Mouse (Mus musculus): Measurements from ENCODE around the gene Stub1. TPM values are rescaled to one million over a fixed set of nuclear protein-coding genes. Genes with fewer than 3 reads are reported as not detected.
"Not testable (repeated sequence)": the region's sequence is repeated elsewhere in the genome, so short reads cannot be mapped to it uniquely, and the experiment has no call there.

Gene Stub1
- polyA plus RNA-seq, 1 experiment from 2014 or later = 404 TPM

DNA sequence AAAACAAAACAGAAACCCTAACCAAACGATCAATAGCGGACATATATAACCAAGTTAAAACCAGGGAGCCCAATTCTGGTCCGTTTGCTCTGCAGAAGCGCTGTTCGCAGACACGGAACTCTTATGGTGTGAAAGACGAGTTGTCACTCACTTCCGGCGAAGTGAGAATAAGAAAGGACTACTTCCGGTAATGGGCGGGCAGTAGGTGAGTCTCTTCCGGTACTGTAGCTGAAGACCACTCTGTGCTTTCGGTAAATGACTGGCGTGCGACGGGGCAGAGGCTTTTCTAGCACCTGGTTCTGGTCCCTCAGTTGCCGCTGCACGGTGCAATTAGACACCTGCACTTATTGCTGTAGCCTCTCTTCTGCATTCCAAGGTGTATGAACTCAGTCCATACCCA, 9.8 kb downstream of the Stub1 start, which contains the start of gene Wdr24:
TSS of gene Wdr24 (plus strand) at position 176 of the 400 bp plus-strand sequence.
- Histone ChIP-seq H3K4me1 (peaks cover 57% of the 10 kb centered on the region), H3K36me3 (peaks cover 32% of the 10 kb centered on the region), H3K9me3 (no peaks in the 10 kb centered on the region), H3K4me3 (peak within 1 kb of the TSS; percentile 76), H3K27me3 (ENCODE audit: insufficient read depth, poor library complexity, severe bottlenecking) (peaks cover 42% of the 10 kb centered on the region), H3K27ac (peak within 1 kb of the TSS; percentile 87)
- no peak for DNase-seq (ENCODE audit: low spot score)
- WGBS = under 1% methylated on average over 18 of the region's 18 CpGs

DNA sequence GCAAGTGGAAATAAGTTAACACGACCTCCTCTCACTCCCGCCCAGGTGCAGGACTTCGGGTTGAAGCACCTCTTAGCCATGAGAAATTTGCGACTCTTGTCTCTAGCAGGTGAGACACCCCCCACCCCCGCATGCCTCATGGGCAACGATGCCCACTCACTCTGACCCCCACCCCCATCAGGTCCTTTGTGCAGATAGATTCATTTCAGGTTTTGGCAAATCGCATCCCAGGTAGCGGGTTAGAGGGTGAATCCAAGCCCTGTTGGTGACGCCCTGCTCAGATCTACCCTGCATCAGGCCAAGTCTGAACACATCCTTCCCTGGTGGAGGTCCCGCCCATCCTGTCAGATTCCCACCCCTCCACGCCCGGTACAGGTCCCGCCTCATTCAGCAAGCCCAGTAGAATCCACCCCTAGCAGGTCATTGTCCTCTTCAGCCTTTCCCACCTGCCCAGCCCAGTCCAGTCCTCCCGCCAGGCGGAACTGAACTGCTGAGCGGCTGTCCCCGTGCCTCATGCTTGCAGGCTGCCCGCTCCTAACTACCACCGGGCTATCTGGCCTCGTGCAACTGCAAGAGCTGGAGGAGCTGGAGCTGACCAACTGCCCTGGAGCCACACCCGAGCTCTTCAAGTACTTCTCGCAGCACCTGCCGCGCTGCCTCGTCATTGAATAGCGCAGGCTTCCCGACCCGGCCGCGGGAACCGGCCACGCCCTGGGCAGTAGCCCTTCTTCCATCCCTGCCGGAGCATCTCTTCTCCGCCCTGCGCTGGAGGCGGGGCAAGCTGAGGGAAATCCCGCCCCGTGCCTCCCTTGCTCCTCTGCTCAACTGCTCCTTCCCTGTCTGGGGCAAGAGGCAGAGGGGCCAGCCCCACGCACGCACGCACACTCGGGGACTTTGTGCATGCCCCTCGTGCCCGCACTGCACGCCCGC, 14.1 kb downstream of the Stub1 start:
- Histone ChIP-seq H3K4me3 (peak overlapping the region; percentile 34), H3K27ac (no peak overlapping the region), H3K4me1 (peaks cover 14% of the 10 kb centered on the region), H3K27me3 (ENCODE audit: insufficient read depth, poor library complexity, severe bottlenecking) (peaks cover 76% of the 10 kb centered on the region), H3K36me3 (no peaks in the 10 kb centered on the region), H3K9me3 (no peaks in the 10 kb centered on the region)
- 5% methylated on average over 46 of the region's 46 CpGs for WGBS
- DNase-seq (ENCODE audit: low spot score) = no peak

DNA sequence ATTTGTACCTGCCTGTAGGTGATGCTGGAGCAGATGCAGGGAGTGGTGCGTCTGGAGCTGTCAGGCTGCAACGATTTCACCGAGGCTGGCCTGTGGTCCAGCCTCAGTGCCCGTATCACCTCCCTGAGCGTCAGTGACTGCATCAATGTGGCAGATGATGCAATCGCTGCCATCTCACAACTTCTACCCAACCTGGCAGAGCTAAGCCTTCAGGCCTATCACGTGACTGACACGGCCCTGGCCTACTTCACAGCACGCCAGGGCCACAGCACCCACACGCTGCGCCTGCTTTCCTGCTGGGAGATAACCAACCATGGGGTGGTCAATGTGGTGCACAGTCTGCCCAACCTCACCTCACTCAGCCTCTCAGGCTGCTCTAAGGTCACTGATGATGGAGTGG, 15.5 kb downstream of the Stub1 start:
- no peak for DNase-seq (ENCODE audit: low spot score)
- Histone ChIP-seq H3K4me3 (no peak overlapping the region), H3K36me3 (no peaks in the 10 kb centered on the region), H3K9me3 (no peaks in the 10 kb centered on the region), H3K4me1 (peaks cover 14% of the 10 kb centered on the region), H3K27ac (no peak overlapping the region), H3K27me3 (ENCODE audit: insufficient read depth, poor library complexity, severe bottlenecking) (peaks cover 86% of the 10 kb centered on the region)
- WGBS = 75% methylated on average over 11 of the region's 11 CpGs

GRCm38 (mm10) chr17:25813471-25813870, 19.7 kb downstream of the Stub1 start:
- DNase-seq (ENCODE audit: low spot score) = peak; percentile 92
- H3K36me3 ChIP-seq = no peaks in the 10 kb centered on the region
- no peak overlapping the region for H3K27ac ChIP-seq
- H3K4me1 ChIP-seq = peaks cover 21% of the 10 kb centered on the region
- no peaks in the 10 kb centered on the region for H3K9me3 ChIP-seq
- peaks cover 88% of the 10 kb centered on the region for H3K27me3 ChIP-seq (ENCODE audit: insufficient read depth, poor library complexity, severe bottlenecking)
- WGBS = 1% methylated on average over 20 of the region's 20 CpGs
- 0 out of 2 replicates have a peak overlapping the region, but pooled peaks have one; percentile 9 for H3K4me3 ChIP-seq

GRCm38 (mm10) chr17:25810890-25811289, 22.3 kb downstream of the Stub1 start:
- Histone ChIP-seq H3K9me3 (no peaks in the 10 kb centered on the region), H3K4me3 (no peak overlapping the region), H3K27me3 (ENCODE audit: insufficient read depth, poor library complexity, severe bottlenecking) (peaks cover 81% of the 10 kb centered on the region), H3K4me1 (peaks cover 23% of the 10 kb centered on the region), H3K36me3 (no peaks in the 10 kb centered on the region), H3K27ac (no peak overlapping the region)
- WGBS = 68% methylated on average over 4 of the region's 4 CpGs
- no peak for DNase-seq (ENCODE audit: low spot score)

GRCm38 (mm10) chr17:25809606-25810340, 23.4 kb downstream of the Stub1 start:
- 12% methylated on average over 25 of the region's 25 CpGs for WGBS
- Histone ChIP-seq H3K4me1 (peaks cover 23% of the 10 kb centered on the region), H3K4me3 (peak overlapping the region; percentile 76), H3K27me3 (ENCODE audit: insufficient read depth, poor library complexity, severe bottlenecking) (peaks cover 83% of the 10 kb centered on the region), H3K36me3 (no peaks in the 10 kb centered on the region), H3K27ac (peak overlapping the region; percentile 67), H3K9me3 (no peaks in the 10 kb centered on the region)
- no peak for DNase-seq (ENCODE audit: low spot score)

- Histone ChIP-seq H3K27ac (peak within 1 kb of the TSS; percentile 67), H3K36me3 (no peaks in the 10 kb centered on the region), H3K4me3 (peak within 1 kb of the TSS; percentile 76), H3K27me3 (ENCODE audit: insufficient read depth, poor library complexity, severe bottlenecking) (peaks cover 80% of the 10 kb centered on the region), H3K4me1 (peaks cover 23% of the 10 kb centered on the region), H3K9me3 (no peaks in the 10 kb centered on the region)
- under 1% methylated on average over 87 of the region's 100 CpGs for WGBS
- DNase-seq (ENCODE audit: low spot score) = no peak
These were observed 24.2 kb downstream of the Stub1 start, which contains the start of gene Fbxl16 for GRCm38 (mm10) chr17:25808789-25809605. Fbxl16 (plus strand) TSS chr17:25809085.

- DNase-seq (ENCODE audit: low spot score) = no peak
- Histone ChIP-seq H3K4me1 (peaks cover 26% of the 10 kb centered on the region), H3K27ac (no peak overlapping the region), H3K9me3 (no peaks in the 10 kb centered on the region), H3K27me3 (ENCODE audit: insufficient read depth, poor library complexity, severe bottlenecking) (peaks cover 73% of the 10 kb centered on the region), H3K36me3 (no peaks in the 10 kb centered on the region), H3K4me3 (peak overlapping the region; percentile 76)
- WGBS = 42% methylated on average over 5 of the region's 5 CpGs
These were observed 25.2 kb downstream of the Stub1 start for GRCm38 (mm10) chr17:25808028-25808427.

- not testable (repeated sequence) for H3K9me3 ChIP-seq; DNase-seq (ENCODE audit: low spot score); H3K27ac ChIP-seq; H3K4me3 ChIP-seq; H3K36me3 ChIP-seq
- H3K27me3 ChIP-seq (ENCODE audit: insufficient read depth, poor library complexity, severe bottlenecking) = peaks cover 67% of the 10 kb centered on the region
- 43% methylated on average over 2 of the region's 2 CpGs for WGBS
- peaks cover 32% of the 10 kb centered on the region for H3K4me1 ChIP-seq
These were observed 25.8 kb downstream of the Stub1 start for GRCm38 (mm10) chr17:25807452-25807851.

DNA sequence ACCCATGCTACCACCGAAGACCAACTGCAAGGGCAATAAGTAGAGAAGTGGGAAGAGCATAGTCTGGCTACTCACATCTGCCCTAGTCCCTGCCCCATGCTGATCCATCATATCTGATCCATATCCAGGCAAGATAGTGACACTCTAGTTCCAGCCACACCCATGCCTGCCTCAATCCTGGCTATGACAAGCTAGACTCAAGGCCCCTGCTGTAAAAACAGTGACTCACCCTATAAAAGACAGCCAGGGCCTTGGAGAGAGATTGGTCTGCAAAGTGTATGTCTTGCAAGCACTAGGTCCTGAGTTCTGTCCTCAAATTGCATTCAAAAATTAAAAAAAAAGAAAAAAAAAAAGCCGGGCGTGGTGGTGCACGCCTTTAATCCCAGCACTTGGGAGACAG, 26.7 kb downstream of the Stub1 start:
- 80% methylated on average over 4 of the region's 4 CpGs for WGBS
- Histone ChIP-seq H3K9me3 (no peaks in the 10 kb centered on the region), H3K27ac (no peak overlapping the region), H3K36me3 (no peaks in the 10 kb centered on the region), H3K4me3 (no peak overlapping the region), H3K27me3 (ENCODE audit: insufficient read depth, poor library complexity, severe bottlenecking) (peaks cover 62% of the 10 kb centered on the region), H3K4me1 (peaks cover 37% of the 10 kb centered on the region)
- DNase-seq (ENCODE audit: low spot score) = no peak

- peak overlapping the region; percentile 81 for H3K27ac ChIP-seq
- peak; percentile 95 for DNase-seq (ENCODE audit: low spot score)
- H3K36me3 ChIP-seq = no peaks in the 10 kb centered on the region
- WGBS = 10% methylated on average over 10 of the region's 10 CpGs
- peaks cover 27% of the 10 kb centered on the region for H3K27me3 ChIP-seq (ENCODE audit: insufficient read depth, poor library complexity, severe bottlenecking)
- peak overlapping the region; percentile 22; the same call in 1 of the 2 replicates for H3K4me3 ChIP-seq
- no peaks in the 10 kb centered on the region for H3K9me3 ChIP-seq
- peaks cover 18% of the 10 kb centered on the region for H3K4me1 ChIP-seq
These were observed 30.2 kb downstream of the Stub1 start for GRCm38 (mm10) chr17:25802825-25803517.

DNA sequence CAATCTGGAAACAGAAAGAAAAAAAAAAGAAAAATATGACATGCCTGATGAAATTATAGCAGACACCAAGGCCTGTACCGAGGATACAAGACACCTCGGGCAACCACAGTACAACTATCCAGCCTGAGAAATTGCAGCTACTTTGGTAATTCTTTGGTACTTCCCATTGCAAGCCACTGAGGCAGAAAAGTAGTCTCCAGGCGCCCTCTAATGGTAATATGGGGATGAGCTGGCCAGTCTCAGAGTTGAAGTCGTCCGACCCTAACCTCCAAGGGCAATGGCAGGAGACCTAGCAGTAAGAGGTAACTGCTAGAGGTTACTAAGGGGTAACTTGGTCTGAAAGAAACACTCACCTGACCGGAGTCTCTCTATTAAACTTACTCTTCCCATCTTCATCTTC, 32.2 kb downstream of the Stub1 start:
- Histone ChIP-seq H3K27me3 (ENCODE audit: insufficient read depth, poor library complexity, severe bottlenecking) (peaks cover 13% of the 10 kb centered on the region), H3K9me3 (no peaks in the 10 kb centered on the region), H3K4me3 (no peak overlapping the region), H3K27ac (no peak overlapping the region), H3K36me3 (no peaks in the 10 kb centered on the region), H3K4me1 (peaks cover 29% of the 10 kb centered on the region)
- WGBS = 4% methylated on average over 6 of the region's 6 CpGs
- DNase-seq (ENCODE audit: low spot score) = no peak

All from heart, embryonic 10.5 days (tissue).